Mouse (Mus musculus) kidney, adult 9 months (tissue): ENCODE measurements around the gene Ppp1r12b.

Source experiments
- DNase-seq: peaks from one replicate; pipeline ENCODE4 v3.0.0; 2022

The Ppp1r12b gene

GRCm38 (mm10) chr1:134757230-134757629 is 198.5 kb downstream of the Ppp1r12b start:
- no peak for DNase-seq

- no peak for DNase-seq
Observed at GRCm38 (mm10) chr1:134756190-134756873, 199.4 kb downstream of the Ppp1r12b start.

- DNase-seq = no peak
Observed at GRCm38 (mm10) chr1:134755548-134756189, 200.1 kb downstream of the Ppp1r12b start.

- no peak for DNase-seq
Observed at GRCm38 (mm10) chr1:134754818-134755217, 200.9 kb downstream of the Ppp1r12b start.

GRCm38 (mm10) chr1:134753751-134754630 is 201.8 kb downstream of the Ppp1r12b start:
- DNase-seq = no peak

- no peak for DNase-seq
Observed at GRCm38 (mm10) chr1:134752447-134752846, 203.3 kb downstream of the Ppp1r12b start.

- DNase-seq = no peak
Observed at GRCm38 (mm10) chr1:134749889-134750288, 205.9 kb downstream of the Ppp1r12b start.

- DNase-seq = peak; percentile 33
Observed at GRCm38 (mm10) chr1:134747236-134748174, 208.2 kb downstream of the Ppp1r12b start.

- DNase-seq = peak; percentile 28
Observed at GRCm38 (mm10) chr1:134745648-134746047, 210.1 kb downstream of the Ppp1r12b start.

GRCm38 (mm10) chr1:134741946-134742661 is 213.6 kb downstream of the Ppp1r12b start:
- no peak for DNase-seq

- no peak for DNase-seq
Observed at GRCm38 (mm10) chr1:134741433-134741832, 214.3 kb downstream of the Ppp1r12b start.

GRCm38 (mm10) chr1:134737463-134737862 is 218.3 kb downstream of the Ppp1r12b start:
- no peak for DNase-seq

- DNase-seq = no peak
Observed at GRCm38 (mm10) chr1:134733659-134734058, 222.1 kb downstream of the Ppp1r12b start.

- DNase-seq = no peak
Observed at GRCm38 (mm10) chr1:134727256-134727655, 228.5 kb downstream of the Ppp1r12b start.

- DNase-seq = no peak
Observed at GRCm38 (mm10) chr1:134726480-134726879, 229.3 kb downstream of the Ppp1r12b start.

GRCm38 (mm10) chr1:134725276-134725675 is 230.5 kb downstream of the Ppp1r12b start:
- DNase-seq = peak; percentile 38

- DNase-seq = no peak
Observed at GRCm38 (mm10) chr1:134722891-134723290, 232.9 kb downstream of the Ppp1r12b start.

- no peak for DNase-seq
Observed at GRCm38 (mm10) chr1:134721486-134721885, 234.3 kb downstream of the Ppp1r12b start.

- DNase-seq = no peak
Observed at GRCm38 (mm10) chr1:134719718-134720304, 235.9 kb downstream of the Ppp1r12b start.

- DNase-seq = no peak
Observed at GRCm38 (mm10) chr1:134715092-134715491, 240.7 kb downstream of the Ppp1r12b start.

- no peak for DNase-seq
Observed at GRCm38 (mm10) chr1:134714166-134714565, 241.6 kb downstream of the Ppp1r12b start.
